Mouse (Mus musculus) lung, postnatal 14 days (tissue): ENCODE data around the gene Lrp4.
A peak's percentile ranks its signal among the peaks of the same experiment; 100 is the strongest.

ENCODE experiments used
- DNase-seq: peaks from one replicate; pipeline ENCODE4 v3.0.0; 2021

The Lrp4 gene

DNA sequence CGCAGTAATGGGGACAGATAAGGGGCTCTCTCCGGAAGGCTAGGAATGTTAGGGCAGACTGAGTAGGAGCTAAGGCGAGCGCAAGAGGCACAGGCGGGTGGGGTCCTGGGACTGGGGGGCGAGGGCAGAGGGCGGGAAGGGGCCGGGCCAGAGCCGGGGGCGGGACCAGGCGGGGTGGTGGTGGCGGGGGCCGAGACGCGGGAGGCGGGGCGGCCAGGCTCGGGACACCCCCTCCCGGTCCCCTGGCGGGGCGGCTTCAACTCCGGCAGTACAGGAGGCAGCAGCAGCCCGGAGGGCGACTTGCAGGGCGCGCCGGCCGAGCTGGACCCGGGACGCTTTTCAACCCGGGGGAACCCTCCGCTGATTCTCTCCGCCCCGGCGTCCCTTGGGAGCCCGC is at the start of gene Lrp4:
Lrp4 (plus strand) TSS at position 253 of the 397 bp plus-strand sequence.
- peak; percentile 81 for DNase-seq

DNA sequence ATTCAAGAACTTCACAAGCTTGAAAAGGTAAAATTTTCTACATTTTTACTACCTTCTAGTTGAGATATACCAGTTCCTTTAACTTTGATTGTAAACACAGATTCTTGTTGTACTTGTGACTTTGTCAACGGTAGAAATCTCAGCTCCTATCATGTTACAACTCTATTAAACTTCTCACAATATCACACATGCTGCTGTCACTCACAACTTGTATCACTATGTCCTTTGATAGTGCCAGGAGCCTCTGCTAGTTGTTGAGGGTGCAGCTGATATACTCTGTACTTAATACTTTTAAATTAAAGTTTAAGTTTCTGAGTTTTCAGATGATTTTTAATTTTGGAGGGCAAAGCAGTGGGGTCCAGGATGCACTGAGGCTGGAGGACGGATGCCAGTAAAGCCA is 49.3 kb upstream of the Lrp4 start:
- DNase-seq: no peak

DNA sequence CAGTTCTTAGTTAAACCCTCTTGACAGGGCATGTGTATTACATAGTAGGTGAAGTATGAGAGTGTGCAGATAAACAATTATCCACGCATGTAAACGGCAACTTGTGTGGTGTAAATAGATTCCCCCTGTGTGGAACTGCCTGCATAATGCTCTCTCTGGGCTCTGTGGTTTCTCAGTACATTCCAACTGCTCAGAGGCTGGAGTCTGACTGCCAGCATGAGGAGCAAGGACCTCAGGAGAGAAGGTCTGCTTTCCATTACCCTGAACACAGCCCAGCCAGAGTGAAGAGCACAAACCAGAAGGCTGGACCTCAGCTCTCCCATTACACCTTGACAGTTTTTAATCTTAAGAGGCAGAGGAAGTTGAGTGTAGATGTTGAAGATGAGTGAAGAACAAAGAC is 45.8 kb upstream of the Lrp4 start:
- no peak for DNase-seq

DNA sequence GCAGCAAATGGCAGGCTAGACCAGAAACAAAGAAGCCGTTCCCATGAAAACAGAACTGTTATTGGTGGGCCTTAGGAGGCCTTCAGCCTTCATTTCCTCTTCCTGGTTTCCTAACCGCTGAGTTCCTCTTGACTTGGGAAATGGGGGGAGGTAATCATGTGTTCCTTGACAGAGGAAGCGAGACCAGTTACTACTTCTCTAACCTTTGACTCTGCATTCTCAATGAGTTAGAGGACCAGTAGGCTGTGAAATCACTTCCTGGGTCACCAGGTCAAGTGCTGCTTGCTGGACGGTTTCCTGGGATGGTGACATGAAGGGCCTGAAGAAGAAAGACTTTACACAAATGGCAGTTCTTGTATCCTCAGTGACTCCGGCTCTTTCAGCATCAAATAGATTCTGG is 45.0 kb upstream of the Lrp4 start:
- DNase-seq: peak; percentile 53

DNA sequence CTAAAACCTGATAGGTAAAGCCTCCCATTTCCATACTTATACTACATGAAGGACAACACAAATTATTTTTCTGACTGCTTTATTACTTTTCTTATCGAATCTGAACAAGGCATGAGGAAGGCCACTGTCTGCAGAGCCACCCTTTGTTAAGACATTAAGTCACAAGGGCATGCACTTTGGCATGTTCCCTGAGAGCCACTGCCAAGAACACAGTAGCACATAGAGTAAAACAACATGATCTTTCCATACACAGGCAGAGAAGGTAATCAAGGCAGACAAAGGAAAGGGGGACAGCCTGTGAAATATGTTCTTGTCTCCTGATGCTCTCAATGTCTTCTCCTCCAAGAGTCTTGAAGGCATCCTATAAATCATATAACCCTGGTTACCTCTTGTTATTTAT is 43.5 kb upstream of the Lrp4 start:
- no peak for DNase-seq

DNA sequence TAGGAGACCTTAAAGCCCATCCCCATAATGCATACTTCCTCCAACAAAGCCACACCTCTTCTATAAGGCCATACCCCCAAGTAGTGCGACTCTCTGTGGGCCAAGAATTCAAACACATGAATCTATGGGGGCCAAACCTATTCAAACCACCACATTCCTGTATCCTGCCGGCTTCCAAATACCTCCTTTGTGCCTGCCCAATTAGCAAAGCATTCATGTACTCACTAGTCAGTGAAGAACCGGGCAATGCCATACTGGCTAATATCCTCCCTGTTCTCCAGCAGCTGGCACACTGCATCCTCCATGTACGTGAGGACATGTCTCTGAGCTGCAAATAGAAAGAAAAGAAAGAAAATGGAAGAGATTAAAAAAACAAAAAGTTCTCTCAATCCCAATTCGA is 35.7 kb upstream of the Lrp4 start:
- no peak for DNase-seq

DNA sequence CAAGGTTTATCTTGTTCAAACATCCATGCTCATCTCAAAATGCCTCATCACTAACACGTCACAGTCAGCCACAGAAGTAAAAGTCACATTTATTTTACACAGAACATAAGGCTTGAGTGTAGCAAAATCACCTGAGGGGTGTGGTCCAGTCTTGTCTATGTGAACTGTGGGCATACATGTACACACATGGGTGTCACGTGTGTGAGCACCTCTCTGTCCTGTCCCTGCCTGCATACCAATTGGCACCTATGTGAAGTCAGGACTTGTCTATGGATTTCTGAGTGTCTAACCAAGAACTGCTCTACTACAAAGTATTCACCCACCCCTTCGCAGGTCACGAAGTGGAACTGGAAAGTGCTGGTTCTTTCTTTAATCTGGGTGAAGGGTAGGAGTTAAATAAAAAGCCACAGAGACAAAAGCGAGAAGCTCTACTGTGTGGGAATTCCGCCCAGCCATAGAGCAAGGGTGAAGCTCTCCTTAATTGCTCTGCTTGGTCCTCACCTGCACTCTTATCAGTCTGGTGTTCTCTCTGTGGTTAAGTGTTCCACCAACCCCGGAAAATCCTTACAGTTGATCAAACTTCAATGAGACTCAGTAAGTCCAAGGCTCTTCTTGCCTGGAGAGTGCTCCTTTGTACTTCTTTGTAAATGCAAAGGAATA is 33.1 kb upstream of the Lrp4 start:
- no peak for DNase-seq

DNA sequence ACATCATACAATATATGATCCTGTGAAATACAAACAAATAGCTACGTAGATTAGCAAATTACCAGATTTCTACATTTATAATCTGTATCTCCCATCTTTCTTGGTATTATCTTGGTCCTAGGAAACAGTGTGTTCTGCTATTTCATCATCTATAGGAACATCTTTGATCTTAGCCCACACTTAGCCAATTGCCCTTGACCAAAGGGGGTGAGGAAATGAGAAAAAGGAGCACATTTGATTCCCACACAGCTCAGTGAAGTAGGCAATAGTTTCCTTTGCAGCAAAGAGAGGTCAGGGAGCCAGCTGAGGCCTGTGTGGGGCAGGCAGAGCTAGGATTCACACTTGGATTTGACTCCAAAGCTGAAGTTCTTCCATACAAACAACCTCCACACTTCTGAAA is 31.0 kb upstream of the Lrp4 start:
- no peak for DNase-seq

DNA sequence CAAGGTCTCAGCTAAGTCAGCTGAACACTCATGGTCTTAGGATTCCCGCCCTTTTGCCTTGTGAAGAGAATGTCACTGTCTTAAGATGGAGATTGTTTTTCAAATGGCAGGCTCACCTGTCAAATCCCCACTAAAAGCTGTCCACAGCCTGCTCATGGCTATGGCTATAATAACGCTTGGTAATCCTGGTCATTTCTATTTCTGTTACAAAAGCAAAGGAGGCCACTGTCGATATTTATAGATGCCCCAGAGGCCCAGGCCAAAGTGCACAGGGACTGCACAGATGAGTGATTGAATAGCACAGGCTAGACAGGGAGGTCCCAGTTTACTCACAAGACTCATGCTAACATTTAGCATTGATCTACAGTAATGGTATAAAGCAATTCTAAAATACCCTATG is 28.2 kb upstream of the Lrp4 start:
- DNase-seq: no peak

DNA sequence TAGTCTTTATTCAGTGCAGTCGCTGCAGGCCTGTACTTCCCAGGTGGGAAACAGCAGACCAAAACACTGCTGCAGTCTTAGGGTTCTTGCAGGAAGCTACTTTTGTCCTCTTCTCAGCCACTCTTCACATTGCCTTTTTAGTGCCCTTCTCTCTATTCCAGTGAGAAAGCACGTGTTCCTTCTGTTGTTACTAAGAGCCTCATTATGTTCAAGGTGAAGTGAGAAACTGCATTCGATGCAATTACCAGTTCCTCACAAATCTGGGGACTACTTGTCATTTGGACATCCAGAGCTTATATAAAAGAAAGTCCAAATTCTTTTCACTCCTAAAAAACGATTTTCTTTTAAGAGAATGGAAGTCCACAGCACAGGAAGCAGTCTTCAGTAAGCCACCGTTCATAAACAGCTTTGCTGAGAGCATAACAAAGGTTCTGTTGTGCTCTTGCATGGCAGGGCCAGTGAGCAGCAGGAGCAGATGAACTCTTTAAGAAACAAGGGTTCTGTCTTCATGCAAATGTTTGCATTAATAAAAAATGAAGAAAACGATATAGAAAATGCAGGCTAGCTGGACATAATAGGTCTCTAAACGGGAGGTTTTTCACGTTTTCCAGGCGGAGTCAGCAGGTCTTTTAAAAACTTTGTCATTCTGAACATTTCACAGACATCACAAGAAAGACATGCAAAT is 27.3 kb upstream of the Lrp4 start:
- DNase-seq: no peak

DNA sequence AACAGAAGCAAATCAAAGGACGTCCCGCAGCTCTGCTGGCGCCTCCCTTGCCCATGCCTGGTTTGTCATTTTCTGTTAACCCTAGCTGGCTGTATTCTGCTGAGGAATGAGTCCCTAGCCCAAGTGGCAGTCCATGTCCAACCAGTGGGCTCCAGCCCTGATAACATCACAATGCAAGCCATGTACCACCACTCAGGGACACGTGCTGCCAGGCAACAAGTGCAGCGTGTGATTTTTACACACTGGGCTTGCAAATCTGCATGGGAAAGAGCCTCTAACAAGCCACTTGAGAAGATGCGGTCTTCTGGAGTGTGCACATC is 26.8 kb upstream of the Lrp4 start:
- DNase-seq: no peak

DNA sequence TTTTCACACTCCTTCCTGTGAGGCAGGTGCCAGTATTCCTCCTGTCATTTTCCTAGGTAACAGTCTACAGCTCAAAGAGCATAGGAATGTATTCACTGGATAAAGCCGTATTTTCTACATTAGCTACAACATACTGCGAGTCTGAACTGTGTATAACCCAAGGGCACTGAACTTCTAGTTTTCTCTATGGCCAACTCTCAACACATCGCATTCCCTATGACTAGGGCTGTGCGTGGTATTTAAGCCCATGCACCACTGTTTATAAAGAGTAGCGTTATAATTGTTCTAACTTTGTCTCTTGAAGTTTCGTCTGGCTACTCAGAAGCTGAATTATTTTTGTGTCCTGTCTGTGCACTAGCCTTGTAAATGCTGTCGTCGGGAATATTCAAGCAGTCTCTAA is 20.6 kb upstream of the Lrp4 start:
- DNase-seq: no peak

DNA sequence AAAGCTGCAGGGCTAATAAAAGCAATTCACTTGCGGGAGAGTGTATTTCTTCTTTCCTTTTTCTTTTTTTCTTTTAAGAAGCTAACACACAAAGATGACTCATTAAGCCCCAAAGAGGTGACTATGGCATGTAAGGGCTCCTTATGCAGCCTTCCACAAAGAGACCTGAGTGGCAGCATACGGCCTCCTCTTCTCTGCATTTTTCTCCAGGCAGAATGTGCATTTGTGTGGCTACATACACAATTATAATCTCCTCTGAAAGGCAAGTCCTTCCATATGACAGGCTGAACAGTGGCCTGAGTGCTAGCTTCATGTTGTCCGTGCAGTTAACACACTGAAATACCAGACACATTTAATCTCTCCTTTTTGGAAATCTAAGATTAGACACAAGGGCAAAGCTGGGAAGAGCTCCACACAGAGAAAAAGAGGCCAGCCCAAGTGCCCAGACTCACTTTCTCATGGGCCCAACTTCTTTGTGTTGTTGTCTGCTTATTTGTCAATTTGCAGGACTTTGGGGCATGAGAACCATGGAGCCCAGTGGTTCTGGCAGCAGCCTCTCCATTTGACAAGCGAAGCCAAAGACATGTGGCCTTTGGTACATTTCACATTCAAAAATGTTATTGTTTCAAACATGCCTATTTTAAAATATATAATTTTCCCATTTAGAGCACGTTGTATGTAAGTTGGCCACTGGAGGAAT is 20.0 kb upstream of the Lrp4 start:
- DNase-seq: no peak

DNA sequence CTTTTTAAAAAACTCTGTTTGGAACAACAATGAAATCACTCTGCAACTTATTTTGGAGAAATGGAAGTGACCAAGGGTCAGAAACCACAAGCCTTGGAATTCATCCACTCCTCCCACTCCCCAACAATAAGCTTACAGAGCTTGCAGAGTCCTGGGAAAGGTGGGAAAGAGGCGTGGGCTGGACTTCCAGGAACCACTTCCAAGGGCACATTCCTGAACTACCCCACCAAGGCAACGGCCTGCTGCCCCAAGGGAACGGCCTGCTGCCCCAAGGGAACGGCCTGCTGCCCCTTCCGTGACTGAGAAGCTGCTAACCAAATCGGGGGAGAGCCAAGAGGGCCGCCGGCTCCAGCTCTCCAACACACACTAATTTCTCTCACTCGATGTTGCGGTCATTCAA is 18.0 kb upstream of the Lrp4 start:
- no peak for DNase-seq

DNA sequence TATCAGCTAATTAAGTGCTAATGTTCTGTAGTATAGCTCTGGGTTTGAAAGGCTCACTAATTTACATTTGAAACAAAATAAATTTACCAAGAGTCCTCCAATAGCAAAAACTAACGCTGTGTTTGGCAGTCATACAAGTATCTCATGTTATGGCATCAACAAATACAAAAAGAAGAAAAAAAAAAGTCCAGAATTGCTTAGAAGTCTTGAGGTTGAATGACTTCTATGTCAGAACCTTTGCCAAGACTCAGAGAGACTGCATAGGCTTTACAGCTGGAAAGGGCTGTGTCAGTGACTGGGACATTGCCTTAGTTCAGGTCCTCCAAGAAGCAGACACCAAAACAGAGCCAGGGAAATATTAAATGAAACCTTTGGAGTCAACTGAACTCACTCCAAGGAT is 17.4 kb upstream of the Lrp4 start:
- no peak for DNase-seq

DNA sequence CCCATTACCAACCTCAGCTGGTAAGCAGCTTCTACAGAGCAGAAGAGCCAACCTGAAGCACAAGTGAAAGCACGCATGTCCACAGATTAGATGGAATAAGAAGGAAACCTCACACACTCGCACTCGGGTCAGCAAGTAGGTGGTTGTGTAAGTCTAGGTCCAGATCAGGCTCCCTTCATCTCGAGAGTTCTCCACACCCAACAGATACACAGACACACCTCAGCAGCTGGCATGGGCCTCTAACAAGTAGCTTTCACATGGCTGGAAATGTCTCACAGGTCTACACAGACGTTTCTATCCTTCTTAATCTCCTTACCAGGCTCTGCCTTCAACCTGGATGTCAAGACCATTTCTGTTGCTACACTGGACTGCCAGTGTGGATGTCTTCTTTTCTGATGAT is 16.6 kb upstream of the Lrp4 start:
- no peak for DNase-seq

DNA sequence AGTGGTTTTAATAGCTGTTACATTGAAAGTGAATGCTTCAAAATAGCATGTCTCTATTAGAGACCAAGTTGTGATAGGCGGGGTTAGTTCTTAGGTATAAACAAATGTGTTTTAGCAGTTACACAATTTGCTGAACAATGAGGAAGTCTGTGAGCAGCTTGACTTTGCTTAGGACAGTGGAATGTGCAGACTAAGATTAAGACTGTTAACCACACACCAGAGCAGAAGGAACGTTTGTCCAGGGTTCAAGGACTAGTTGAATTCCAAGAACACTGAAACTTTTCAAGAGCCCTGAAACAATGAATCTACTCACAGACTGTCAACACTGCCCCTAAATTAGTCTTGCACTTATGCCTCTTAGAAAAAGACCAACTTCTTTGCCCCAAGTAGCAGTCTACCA is 15.6 kb upstream of the Lrp4 start:
- no peak for DNase-seq

DNA sequence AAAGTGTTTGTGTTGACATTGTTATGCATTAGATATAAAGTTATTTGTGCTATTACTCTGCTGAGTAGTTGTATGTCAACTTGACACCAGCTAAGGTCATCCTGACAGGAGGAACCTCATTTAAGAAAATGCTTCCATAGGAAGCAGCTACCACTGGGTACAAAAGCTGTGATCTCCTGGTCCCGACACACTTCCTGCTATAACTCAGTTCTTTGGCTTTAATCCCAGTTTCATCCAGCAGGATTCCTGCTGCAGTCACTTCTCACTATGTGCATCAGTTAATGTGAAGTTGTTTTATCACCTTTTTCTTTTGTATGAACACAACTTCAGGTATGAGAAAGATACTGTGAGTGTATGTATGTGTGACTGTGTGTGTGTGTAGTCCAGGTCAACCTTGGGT is 15.1 kb upstream of the Lrp4 start:
- DNase-seq: no peak

DNA sequence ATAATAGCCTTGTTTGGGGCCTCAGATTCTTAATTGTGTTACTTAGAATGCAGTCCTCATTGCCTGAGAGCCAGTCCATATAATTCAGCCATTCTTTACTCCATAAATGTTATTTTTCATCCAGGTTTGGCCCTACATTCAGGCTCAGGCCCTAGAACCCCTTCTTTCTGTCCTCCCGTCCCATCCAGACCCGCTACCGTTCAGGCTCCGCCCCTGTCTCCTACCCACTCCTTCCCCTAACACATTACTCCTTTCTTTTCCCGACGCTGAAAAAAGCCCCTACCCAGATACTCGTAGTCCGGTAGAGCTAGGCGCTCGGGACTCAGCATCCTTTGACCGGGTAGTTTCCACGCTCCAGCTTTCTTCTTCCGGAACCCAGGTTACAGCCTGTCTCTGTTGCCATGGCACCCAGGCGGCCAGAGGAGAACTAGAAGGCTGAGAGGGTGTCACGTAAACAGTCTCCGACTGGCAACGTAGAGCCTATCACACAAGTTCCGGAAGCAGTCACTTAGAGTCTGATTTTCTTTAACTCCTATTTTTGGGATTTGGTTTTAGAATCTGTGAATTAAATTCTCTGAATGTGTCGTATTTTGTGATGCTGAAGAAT is 12.9 kb upstream of the Lrp4 start, which contains the start of gene 1110051M20Rik:
1110051M20Rik (minus strand) TSS at position 419 of the 607 bp plus-strand sequence.
- DNase-seq: peak; percentile 88

DNA sequence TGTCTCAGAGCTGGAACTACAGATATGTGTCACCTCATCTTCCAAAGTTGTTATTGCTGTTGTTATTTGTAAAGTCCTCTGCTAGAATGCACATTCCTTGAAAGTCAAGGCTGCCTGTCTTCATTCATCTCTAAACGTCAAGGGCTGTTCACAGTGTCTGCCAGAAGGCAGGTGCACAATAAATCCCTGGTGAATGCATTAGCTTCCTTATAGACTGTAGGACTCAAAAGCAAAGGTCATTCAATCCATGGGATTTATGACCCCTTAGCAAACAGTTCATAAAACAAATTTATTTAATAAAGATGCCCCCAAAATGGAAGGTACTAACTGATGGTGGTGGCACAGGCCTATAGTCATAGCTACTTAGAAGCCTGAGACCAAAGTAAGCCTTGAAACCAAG is 7.6 kb upstream of the Lrp4 start:
- no peak for DNase-seq

DNA sequence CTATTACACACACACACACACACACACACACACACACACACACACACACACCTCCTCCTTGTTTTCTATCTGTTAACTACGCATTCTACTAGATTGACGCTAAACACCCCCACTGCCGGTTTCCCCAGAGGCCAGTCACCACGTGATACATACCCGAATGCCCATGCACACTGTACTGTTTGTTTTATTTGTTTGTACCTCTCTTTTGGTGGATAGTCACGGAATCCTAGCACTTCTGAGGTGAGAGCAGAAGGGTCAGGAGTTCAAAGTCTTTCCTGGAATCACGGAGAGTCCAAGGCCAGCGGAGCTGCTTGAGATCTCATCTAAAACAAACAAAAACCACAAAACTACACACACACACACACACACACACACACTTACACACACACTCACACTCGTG is 7.0 kb upstream of the Lrp4 start:
- DNase-seq: no peak

DNA sequence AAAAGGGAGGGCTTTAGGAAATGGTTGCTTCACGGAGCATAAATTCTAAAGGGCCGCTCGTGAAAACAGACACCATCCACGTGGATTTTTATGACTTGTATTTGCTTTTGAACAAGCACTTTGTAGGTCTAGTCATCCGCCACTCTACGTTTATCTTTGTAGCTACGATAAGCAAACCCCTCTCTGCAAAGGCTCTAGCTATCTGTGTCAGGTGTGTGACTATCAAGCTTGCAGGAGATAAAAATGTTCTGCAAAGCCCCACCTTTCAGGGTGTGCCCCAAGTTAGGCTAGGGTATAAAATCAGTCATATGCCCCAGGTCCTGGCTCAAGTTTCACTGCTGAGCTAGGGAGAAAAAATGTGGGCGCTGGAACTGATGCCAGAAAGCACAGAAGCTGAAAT is 4.7 kb upstream of the Lrp4 start:
- DNase-seq: no peak

DNA sequence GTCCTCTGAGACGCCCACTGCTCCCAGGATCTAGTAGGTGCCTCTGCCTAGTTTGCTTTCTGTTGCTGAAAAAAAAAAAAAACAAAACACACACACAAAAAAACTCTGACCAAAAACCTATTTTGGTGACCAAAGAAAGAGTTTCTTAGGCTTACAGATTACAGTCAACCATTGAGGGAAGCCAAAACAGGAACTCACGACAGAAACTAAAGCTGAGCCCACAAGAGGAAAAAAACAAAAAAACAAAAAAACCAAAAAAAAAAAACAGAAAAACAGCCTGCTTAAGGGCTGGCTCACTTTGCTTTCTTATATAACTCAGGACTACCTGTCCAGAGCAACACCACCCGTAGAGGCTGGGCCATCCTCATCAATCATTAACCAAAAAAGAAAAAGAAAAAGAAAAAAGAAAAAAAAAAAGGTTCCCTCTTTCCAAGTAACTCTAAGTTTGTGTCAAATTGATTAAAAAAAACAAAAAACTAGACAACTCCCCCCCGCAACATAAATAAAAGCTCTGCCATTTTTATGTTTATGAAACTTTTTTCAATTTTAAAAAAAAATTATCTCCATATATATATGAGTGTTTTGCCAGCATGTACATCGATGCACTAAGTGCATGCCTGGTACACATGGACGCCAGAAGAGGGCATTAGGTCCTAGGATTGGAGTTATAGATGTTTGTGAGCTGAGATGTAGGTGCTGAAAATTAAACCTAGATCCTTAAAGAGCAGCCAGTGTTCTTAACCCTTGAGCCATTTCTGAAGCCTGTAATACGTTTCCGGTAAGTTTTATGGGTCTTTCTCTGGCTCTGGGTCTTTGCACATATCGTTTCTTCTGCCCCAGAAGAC is 3.9 kb upstream of the Lrp4 start:
- no peak for DNase-seq
